Mouse (Mus musculus) liver, embryonic 15.5 days (tissue): ENCODE results near the gene Nr1h4. TPM values are rescaled to one million over a fixed set of nuclear protein-coding genes. Genes with fewer than 3 reads are reported as not detected.
A peak's percentile ranks its signal among the peaks of the same experiment; 100 is the strongest.

Source experiments
- ATAC-seq: fragments of 200-750 bp; cut with Nextera tagmentation; 2 replicates; pipeline ENCODE4 v1.8.0; 2017; ENCODE audit warnings: moderate number of reproducible peaks, mild to moderate bottlenecking, moderate library complexity; ENCODE audit not compliant: insufficient read depth
- H3K27ac ChIP-seq: fragments of 300-500 bp; sonication (generic); replicated peaks from 2 replicates; pipeline ENCODE4 v1.5.1; 2015; ENCODE audit warnings: mild to moderate bottlenecking, inconsistent platforms
- H3K27me3 ChIP-seq: fragments of 300-500 bp; sonication (generic); 2 replicates; pipeline ENCODE4 v1.6.1; 2015; ENCODE audit warnings: mild to moderate bottlenecking, inconsistent platforms
- H3K36me3 ChIP-seq: fragments of 300-500 bp; sonication (generic); replicated peaks from 2 replicates; pipeline ENCODE4 v1.6.1; 2015; ENCODE audit warnings: moderate library complexity, mild to moderate bottlenecking, inconsistent platforms
- H3K4me1 ChIP-seq: fragments of 300-500 bp; sonication (generic); replicated peaks from 2 replicates; pipeline ENCODE4 v1.6.1; 2015; ENCODE audit warnings: inconsistent platforms
- H3K4me2 ChIP-seq: fragments of 300-500 bp; sonication (generic); 2 replicates; pipeline ENCODE4 v1.6.1; 2015; ENCODE audit warnings: moderate library complexity, mild to moderate bottlenecking, inconsistent platforms
- H3K4me3 ChIP-seq: fragments of 300-500 bp; sonication (generic); replicated peaks from 2 replicates; pipeline ENCODE4 v1.5.1; 2015; ENCODE audit warnings: mild to moderate bottlenecking, inconsistent platforms
- H3K9ac ChIP-seq: fragments of 300-500 bp; sonication (generic); 2 replicates; pipeline ENCODE4 v1.6.1; 2015; ENCODE audit warnings: moderate library complexity, mild to moderate bottlenecking, inconsistent platforms
- H3K9me3 ChIP-seq: fragments of 300-500 bp; sonication (generic); replicated peaks from 2 replicates; pipeline ENCODE4 v1.6.1; 2016; ENCODE audit warnings: inconsistent platforms
- whole genome bisulfite sequencing: fragments of 180-500 bp; shearing (Covaris S2); methylation state at CpG from one replicate; pipeline ENCODE4 v1.1.7; 2015; ENCODE audit warnings: mixed read lengths; ENCODE audit not compliant: insufficient replicate concordance; 5-methylcytosine and 5-hydroxymethylcytosine counted together
- polyA plus RNA-seq: library from polyadenylated mRNA; unstranded; fragments of >200 nt; fragmentation: Nextera tagmentation; extraction: Ambion mirVana; gene quantifications from 2 replicates; pipeline ENCODE4 v1.2.1, GENCODE M21; 2015

The Nr1h4 gene
- polyA plus RNA-seq, 1 experiment from 2014 or later = 5.4 TPM

GRCm38 (mm10) chr10:89521790-89522431 is 11.5 kb downstream of the Nr1h4 start:
- no peak for ATAC-seq
- H3K27me3 ChIP-seq = no peaks in the 10 kb centered on the region
- H3K27ac ChIP-seq = no peak overlapping the region
- 0 out of 2 replicates have a peak, but pooled peaks cover 10% of the 10 kb centered on the region for H3K4me1 ChIP-seq
- H3K9me3 ChIP-seq = no peaks in the 10 kb centered on the region
- WGBS = 38% methylated on average over 9 of the region's 9 CpGs
- no peaks in the 10 kb centered on the region for H3K36me3 ChIP-seq
- no peak overlapping the region for H3K9ac ChIP-seq
- no peak overlapping the region for H3K4me2 ChIP-seq
- no peak overlapping the region for H3K4me3 ChIP-seq

DNA sequence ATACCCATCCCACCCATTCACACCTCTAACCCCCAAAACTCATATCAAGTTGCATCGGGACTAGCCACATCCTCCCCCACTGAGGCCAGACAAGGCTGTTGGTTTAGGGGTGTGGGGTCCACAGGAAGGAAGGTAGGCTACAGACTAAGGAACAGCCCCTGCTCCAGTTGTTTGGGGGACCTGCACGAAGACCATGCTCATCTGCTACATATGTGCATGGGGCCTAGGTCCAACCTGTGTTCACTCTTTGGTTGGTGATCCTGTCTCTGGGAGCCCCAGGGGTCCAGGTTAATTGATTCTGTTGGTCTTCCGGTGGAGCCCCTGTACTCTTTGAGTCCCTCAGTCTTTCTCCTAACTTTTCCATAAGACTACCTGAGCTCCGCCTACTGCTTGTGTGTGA is 13.0 kb downstream of the Nr1h4 start:
- Histone ChIP-seq H3K27ac (no peak overlapping the region), H3K9ac (no peak overlapping the region), H3K9me3 (no peaks in the 10 kb centered on the region), H3K4me2 (no peak overlapping the region), H3K36me3 (no peaks in the 10 kb centered on the region), H3K27me3 (no peaks in the 10 kb centered on the region), H3K4me1 (0 out of 2 replicates have a peak, but pooled peaks cover 10% of the 10 kb centered on the region), H3K4me3 (no peak overlapping the region)
- 60% methylated on average over 4 of the region's 4 CpGs for WGBS
- ATAC-seq = no peak

DNA sequence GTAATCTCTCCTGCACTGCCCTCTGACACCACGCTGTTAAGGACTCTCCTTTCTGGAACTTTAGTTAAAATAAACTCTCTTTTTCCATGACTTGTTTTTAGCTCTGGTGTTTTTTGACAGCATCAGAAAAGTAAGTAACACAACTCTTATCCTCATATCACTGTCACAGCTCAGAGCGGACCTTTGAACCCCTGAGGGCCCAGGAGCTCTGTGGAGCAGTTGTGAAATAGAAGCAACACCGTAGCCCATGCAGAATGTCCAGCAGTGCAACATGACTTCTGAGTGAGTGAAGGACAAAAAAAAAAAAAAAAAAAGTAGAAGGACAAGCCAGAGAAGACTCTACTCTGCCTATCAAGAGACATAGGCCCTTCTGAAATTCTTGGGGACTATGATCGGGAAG is 14.2 kb downstream of the Nr1h4 start:
- ATAC-seq = 0 out of 2 replicates have a peak, but pooled peaks have one; percentile 60
- Histone ChIP-seq H3K36me3 (no peaks in the 10 kb centered on the region), H3K4me2 (no peak overlapping the region), H3K9me3 (no peaks in the 10 kb centered on the region), H3K27ac (peak overlapping the region; percentile 51), H3K9ac (no peak overlapping the region), H3K4me1 (0 out of 2 replicates have a peak, but pooled peaks cover 10% of the 10 kb centered on the region), H3K4me3 (no peak overlapping the region), H3K27me3 (no peaks in the 10 kb centered on the region)
- 56% methylated on average over 4 of the region's 4 CpGs for WGBS

- no peaks in the 10 kb centered on the region for H3K27me3 ChIP-seq
- no peak for ATAC-seq
Observed at GRCm38 (mm10) chr10:89518365-89518764, 15.0 kb downstream of the Nr1h4 start.

GRCm38 (mm10) chr10:89515813-89516212 is 17.6 kb downstream of the Nr1h4 start:
- H3K27ac ChIP-seq = no peak overlapping the region
- 56% methylated on average over 2 of the region's 2 CpGs for WGBS
- H3K4me3 ChIP-seq = no peak overlapping the region
- H3K9me3 ChIP-seq = no peaks in the 10 kb centered on the region
- no peak overlapping the region for H3K4me2 ChIP-seq
- 0 out of 2 replicates have a peak, but pooled peaks cover 10% of the 10 kb centered on the region for H3K4me1 ChIP-seq
- H3K9ac ChIP-seq = no peak overlapping the region
- no peaks in the 10 kb centered on the region for H3K36me3 ChIP-seq
- no peak for ATAC-seq
- H3K27me3 ChIP-seq = no peaks in the 10 kb centered on the region

More at GRCm38 (mm10) chr10:89518365-89518764, 15.0 kb downstream of the Nr1h4 start:
- H3K36me3 ChIP-seq = no peaks in the 10 kb centered on the region
- H3K9ac ChIP-seq = no peak overlapping the region
- H3K9me3 ChIP-seq = no peaks in the 10 kb centered on the region
- H3K4me1 ChIP-seq = 0 out of 2 replicates have a peak, but pooled peaks cover 10% of the 10 kb centered on the region
- no peak overlapping the region for H3K4me3 ChIP-seq
- H3K27ac ChIP-seq = no peak overlapping the region
- no peak overlapping the region for H3K4me2 ChIP-seq
- WGBS = 57% methylated on average over 2 of the region's 2 CpGs

GRCm38 (mm10) chr10:89512562-89512961 is 20.8 kb downstream of the Nr1h4 start:
- Histone ChIP-seq H3K4me3 (no peak overlapping the region), H3K27me3 (no peaks in the 10 kb centered on the region), H3K9me3 (no peaks in the 10 kb centered on the region), H3K27ac (no peak overlapping the region), H3K4me2 (no peak overlapping the region), H3K9ac (no peak overlapping the region), H3K4me1 (no peaks in the 10 kb centered on the region), H3K36me3 (no peaks in the 10 kb centered on the region)
- ATAC-seq = no peak
- WGBS = 64% methylated on average over 6 of the region's 6 CpGs

DNA sequence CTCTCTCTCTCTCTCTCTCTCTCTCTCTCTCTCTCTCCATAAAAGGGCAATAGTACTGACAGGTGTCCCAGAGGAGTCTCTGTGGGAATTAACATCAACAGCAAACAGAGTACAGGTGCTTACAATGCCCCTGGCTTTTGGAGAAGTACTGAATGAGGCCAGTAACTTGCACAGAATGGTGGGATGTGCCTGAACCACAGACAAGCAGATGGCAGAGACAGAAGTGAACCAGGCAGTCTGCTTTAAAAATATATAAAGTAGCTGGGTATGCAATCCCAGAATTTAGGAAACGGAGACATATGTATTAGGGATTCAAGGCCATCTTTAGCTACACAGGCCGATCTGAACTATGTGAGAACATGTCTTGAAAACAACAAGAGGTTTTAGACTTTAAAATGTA is 22.8 kb downstream of the Nr1h4 start:
- ATAC-seq = no peak
- H3K9me3 ChIP-seq = no peaks in the 10 kb centered on the region

GRCm38 (mm10) chr10:89508567-89508966 is 24.8 kb downstream of the Nr1h4 start:
- Histone ChIP-seq H3K4me1 (no peaks in the 10 kb centered on the region), H3K27me3 (no peaks in the 10 kb centered on the region), H3K9me3 (no peaks in the 10 kb centered on the region), H3K4me2 (no peak overlapping the region), H3K36me3 (no peaks in the 10 kb centered on the region), H3K27ac (no peak overlapping the region), H3K4me3 (no peak overlapping the region), H3K9ac (no peak overlapping the region)
- 55% methylated on average over 2 of the region's 2 CpGs for WGBS
- no peak for ATAC-seq

More for the DNA sequence above, 22.8 kb downstream of the Nr1h4 start:
- WGBS = 60% methylated on average over 2 of the region's 2 CpGs
- no peak overlapping the region for H3K27ac ChIP-seq
- no peak overlapping the region for H3K4me3 ChIP-seq
- H3K9ac ChIP-seq = no peak overlapping the region
- H3K27me3 ChIP-seq = no peaks in the 10 kb centered on the region
- H3K4me1 ChIP-seq = no peaks in the 10 kb centered on the region
- H3K36me3 ChIP-seq = no peaks in the 10 kb centered on the region
- no peak overlapping the region for H3K4me2 ChIP-seq

GRCm38 (mm10) chr10:89506479-89506878 is 26.9 kb downstream of the Nr1h4 start:
- Histone ChIP-seq H3K36me3 (no peaks in the 10 kb centered on the region), H3K9ac (no peak overlapping the region), H3K4me1 (no peaks in the 10 kb centered on the region), H3K4me2 (peak overlapping the region; percentile 27; the same call in 1 of the 2 replicates), H3K27ac (no peak overlapping the region), H3K27me3 (no peaks in the 10 kb centered on the region), H3K4me3 (peak overlapping the region; percentile 23), H3K9me3 (no peaks in the 10 kb centered on the region)
- ATAC-seq = no peak
- WGBS = 71% methylated on average over 9 of the region's 9 CpGs

DNA sequence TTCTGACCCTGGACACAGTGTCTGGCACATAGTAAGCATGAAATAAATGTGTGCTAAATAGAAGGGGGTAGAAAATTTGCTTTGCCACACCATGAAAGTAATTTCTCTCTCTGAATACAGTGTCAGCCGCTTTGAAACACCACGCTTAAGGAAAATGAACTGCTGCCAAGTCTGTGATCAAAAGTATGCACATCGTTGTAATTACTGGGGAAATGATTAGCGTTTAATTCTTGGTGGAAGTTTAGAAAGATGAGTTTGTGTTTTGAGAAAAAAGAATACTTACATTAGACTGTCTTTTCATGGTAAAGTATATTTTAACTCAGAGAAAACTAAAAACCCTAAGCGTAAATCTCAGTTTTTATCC is 27.8 kb downstream of the Nr1h4 start:
- Histone ChIP-seq H3K27ac (no peak overlapping the region), H3K4me1 (no peaks in the 10 kb centered on the region), H3K4me2 (no peak overlapping the region; the same call in 1 of the 2 replicates), H3K36me3 (no peaks in the 10 kb centered on the region), H3K9me3 (no peaks in the 10 kb centered on the region), H3K4me3 (no peak overlapping the region), H3K27me3 (no peaks in the 10 kb centered on the region), H3K9ac (no peak overlapping the region)
- no peak for ATAC-seq
- 77% methylated on average over 5 of the region's 5 CpGs for WGBS

DNA sequence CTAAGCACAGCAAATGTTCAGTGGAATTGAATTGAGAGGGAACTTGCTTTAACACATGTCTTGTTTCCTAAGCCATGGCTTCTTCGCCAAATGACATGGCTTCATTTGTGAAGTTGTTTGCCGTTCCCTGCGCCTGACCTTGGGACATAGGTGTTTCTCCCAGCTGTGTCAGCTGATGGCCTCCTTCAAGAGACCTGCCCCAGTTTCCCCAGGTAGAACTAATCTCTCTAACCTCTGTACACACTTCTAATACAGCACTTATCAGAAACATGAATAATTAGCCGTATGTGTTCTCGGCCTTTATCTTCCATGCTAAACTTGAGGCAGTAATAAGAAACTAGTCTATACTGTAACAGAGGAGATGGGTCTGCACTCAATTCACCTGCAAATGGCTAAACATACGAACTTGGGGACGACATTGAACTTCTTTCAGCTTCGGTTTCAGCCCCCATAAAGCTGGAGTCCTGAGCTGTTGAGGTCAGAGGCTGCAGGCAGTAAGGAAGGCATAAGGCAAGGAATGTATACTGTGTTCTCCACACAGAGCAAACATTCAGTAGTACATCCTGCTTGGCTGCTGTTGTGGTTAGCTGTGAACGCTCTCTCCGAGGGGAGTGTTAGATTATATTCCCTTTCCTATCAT is 28.3 kb downstream of the Nr1h4 start:
- no peak for ATAC-seq
- Histone ChIP-seq H3K9me3 (no peaks in the 10 kb centered on the region), H3K36me3 (no peaks in the 10 kb centered on the region), H3K4me3 (no peak overlapping the region), H3K9ac (no peak overlapping the region), H3K27ac (no peak overlapping the region), H3K4me2 (no peak overlapping the region; the same call in 1 of the 2 replicates), H3K27me3 (no peaks in the 10 kb centered on the region), H3K4me1 (no peaks in the 10 kb centered on the region)
- 58% methylated on average over 10 of the region's 10 CpGs for WGBS
